Mouse (Mus musculus): Measurements from ENCODE around the gene Fndc3b. TPM values are rescaled to one million over a fixed set of nuclear protein-coding genes. Genes with fewer than 3 reads are reported as not detected.

Gene Fndc3b
- total and polyA plus RNA-seq, 3 experiments: 0.03 to 0.05 (median 0.04) TPM

DNA sequence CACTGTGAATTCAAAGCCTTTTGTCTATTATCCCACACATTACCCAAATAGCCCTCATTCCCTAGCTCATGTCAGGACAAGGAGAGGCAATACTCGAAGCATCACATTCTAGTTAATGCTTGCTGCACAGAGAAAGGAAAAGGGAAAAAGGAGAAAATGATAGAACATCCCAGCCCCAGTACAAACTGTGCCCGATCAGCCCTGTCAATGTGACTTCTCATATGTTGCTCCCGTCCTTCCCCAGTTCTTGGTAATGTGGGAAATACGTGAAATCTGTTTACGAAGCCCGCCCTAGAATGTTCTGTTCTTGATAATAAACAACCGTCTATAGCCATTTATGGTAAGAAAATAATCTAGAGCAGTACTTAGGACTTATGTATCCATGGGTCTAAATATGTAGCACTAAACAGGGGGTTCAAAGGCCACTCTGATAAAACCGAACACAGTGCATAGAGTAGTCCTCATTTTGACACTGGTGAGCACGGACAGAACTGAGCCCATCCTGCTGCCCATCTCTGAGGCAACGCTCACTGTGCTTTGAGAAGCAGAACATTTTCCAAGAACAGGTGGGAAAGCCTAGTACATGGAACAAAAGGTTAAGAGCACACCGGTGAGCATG, 286.9 kb downstream of the Fndc3b start:
- H3K27me3 ChIP-seq (replicated peaks): no peaks in the 10 kb centered on the region
- no peak overlapping the region for H3K27ac ChIP-seq (ENCODE audit: insufficient read depth, low read depth)
- no peaks in the 10 kb centered on the region for H3K36me3 ChIP-seq (replicated peaks in 1 of 2; ENCODE audit: control insufficient read depth in 1 of 2, insufficient read depth in 1 of 2, low read length in 1 of 2)
- in situ Hi-C loops (cut with MboI; ENCODE audit: low pct_ligation_motif_present, low pct_unique_long_range_greater_than_20kb, low sequenced_read_pairs): no loop called here
- dilution Hi-C loops (cut with MboI; ENCODE audit: extremely low pct_ligation_motif_present, extremely low pct_unique_long_range_greater_than_20kb, low sequenced_read_pairs): no loop called here
- no peak overlapping the region for H3K4me2 ChIP-seq (ENCODE audit: insufficient read depth, low read depth, poor library complexity, severe bottlenecking)
- peaks cover 16 to 43% of the 10 kb centered on the region in 2 experiments for H3K4me1 ChIP-seq (ENCODE audit: control insufficient read depth in 1 of 2, insufficient read depth in 2 of 2)
- H3K9ac ChIP-seq (ENCODE audit: insufficient read depth, low read depth): no peak overlapping the region
- no peaks in the 10 kb centered on the region for H3K79me2 ChIP-seq (replicated peaks; ENCODE audit: control insufficient read depth, extremely low read depth, insufficient read depth, poor library complexity, severe bottlenecking)
- no peak overlapping the region for H3K4me3 ChIP-seq (replicated peaks in 1 of 3; ENCODE audit: low read depth in 2 of 3, low read length in 2 of 3, poor library complexity in 1 of 3)
- TF ChIP-seq JUN (IDR thresholded peaks at IDR 0.05; ENCODE audit: insufficient read depth, low read depth, low read length): no peak
- no peak for TF ChIP-seq NRF1 (IDR thresholded peaks at IDR 0.05; ENCODE audit: low read depth, low read length)
- no peak for TF ChIP-seq UBTF (IDR thresholded peaks at IDR 0.05; ENCODE audit: low read depth, low read length)
- no peak for TF ChIP-seq TCF12 (IDR thresholded peaks at IDR 0.05; ENCODE audit: low read depth, low read length)
- TF ChIP-seq USF1 (IDR thresholded peaks at IDR 0.05; ENCODE audit: low read depth, low read length): no peak
- TF ChIP-seq MAX (IDR thresholded peaks at IDR 0.05; ENCODE audit: low read length): no peak
- no peak for TF ChIP-seq ZNF384 (IDR thresholded peaks at IDR 0.05; ENCODE audit: low read depth, low read length)
- DNase-seq (ENCODE audit: extremely low read depth): no peak
- H3K9me3 ChIP-seq (replicated peaks; ENCODE audit: low read length): no peaks in the 10 kb centered on the region

DNA sequence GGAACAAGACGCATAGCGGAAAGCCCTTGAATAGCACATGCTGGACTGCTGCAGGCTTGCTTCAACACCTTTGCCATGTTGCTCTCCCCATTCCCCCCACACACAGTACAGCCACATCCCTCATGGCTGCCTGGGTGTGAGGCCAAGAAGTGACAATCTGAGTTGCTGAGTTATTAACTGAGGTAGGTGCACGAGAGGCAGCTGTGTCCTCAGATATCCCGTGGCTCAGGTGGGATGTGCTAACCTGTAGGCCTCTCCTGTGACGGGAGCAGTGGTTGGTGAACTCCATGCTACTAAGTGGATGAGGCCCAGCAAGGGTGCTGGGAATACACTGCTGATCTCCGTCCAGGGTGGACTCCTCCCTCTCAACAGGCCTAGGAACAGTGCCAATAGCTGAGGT, 288.6 kb downstream of the Fndc3b start:
- dilution Hi-C loops (cut with MboI; ENCODE audit: extremely low pct_ligation_motif_present, extremely low pct_unique_long_range_greater_than_20kb, low sequenced_read_pairs) (no loop called here), in situ Hi-C loops (cut with MboI; ENCODE audit: low pct_ligation_motif_present, low pct_unique_long_range_greater_than_20kb, low sequenced_read_pairs) (no loop called here)
- no peaks in the 10 kb centered on the region for H3K79me2 ChIP-seq (replicated peaks; ENCODE audit: control insufficient read depth, extremely low read depth, insufficient read depth, poor library complexity, severe bottlenecking)
- peaks cover 16 to 43% of the 10 kb centered on the region in 2 experiments for H3K4me1 ChIP-seq (ENCODE audit: control insufficient read depth in 1 of 2, insufficient read depth in 2 of 2)
- no peaks in the 10 kb centered on the region for H3K36me3 ChIP-seq (replicated peaks in 1 of 2; ENCODE audit: control insufficient read depth in 1 of 2, insufficient read depth in 1 of 2, low read length in 1 of 2)
- no peaks in the 10 kb centered on the region for H3K27me3 ChIP-seq (replicated peaks)
- no peak for DNase-seq (ENCODE audit: extremely low read depth)
- H3K27ac ChIP-seq (ENCODE audit: insufficient read depth, low read depth): no peak overlapping the region
- no peaks in the 10 kb centered on the region for H3K9me3 ChIP-seq (replicated peaks; ENCODE audit: low read length)
- H3K9ac ChIP-seq (ENCODE audit: insufficient read depth, low read depth): no peak overlapping the region
- H3K4me2 ChIP-seq (ENCODE audit: insufficient read depth, low read depth, poor library complexity, severe bottlenecking): no peak overlapping the region
- no peak for TF ChIP-seq RCOR1 (conservative IDR thresholded peaks at IDR 0.05; ENCODE audit: low read depth, low read length)
- TF ChIP-seq CHD2 (IDR thresholded peaks at IDR 0.05; ENCODE audit: low read length): no peak
- no peak for TF ChIP-seq MEF2A (IDR thresholded peaks at IDR 0.05; ENCODE audit: borderline replicate concordance, low read depth, low read length)
- no peak for TF ChIP-seq NRF1 (IDR thresholded peaks at IDR 0.05; ENCODE audit: low read depth, low read length)
- no peak for TF ChIP-seq ZMIZ1 (IDR thresholded peaks at IDR 0.05; ENCODE audit: low read depth, low read length)
- TF ChIP-seq BHLHE40 (IDR thresholded peaks at IDR 0.05; ENCODE audit: low read depth, low read length): no peak
- TF ChIP-seq UBTF (IDR thresholded peaks at IDR 0.05; ENCODE audit: low read depth, low read length): no peak
- no peak for TF ChIP-seq MXI1 (IDR thresholded peaks at IDR 0.05; ENCODE audit: low read depth, low read length)
- TF ChIP-seq TCF12 (IDR thresholded peaks at IDR 0.05; ENCODE audit: low read depth, low read length): no peak
- TF ChIP-seq ZC3H11A (IDR thresholded peaks at IDR 0.05; ENCODE audit: low read depth, low read length): no peak
- no peak for TF ChIP-seq MAFK (IDR thresholded peaks at IDR 0.05; ENCODE audit: insufficient replicate concordance, low read length)
- no peak for TF ChIP-seq ELF1 (IDR thresholded peaks at IDR 0.05; ENCODE audit: low read depth, low read length)
- TF ChIP-seq ZNF384 (IDR thresholded peaks at IDR 0.05; ENCODE audit: low read depth, low read length): no peak
- no peak overlapping the region for H3K4me3 ChIP-seq (replicated peaks in 1 of 3; ENCODE audit: low read depth in 2 of 3, low read length in 2 of 3, poor library complexity in 1 of 3)
